Mouse (Mus musculus) adrenal gland, adult 10 weeks (tissue): ENCODE data around the gene Srpr. TPM values are rescaled to one million over a fixed set of nuclear protein-coding genes. Genes with fewer than 3 reads are reported as not detected.

Experiments used
- polyA plus RNA-seq: library from polyadenylated mRNA; stranded (reverse); fragments of 350-450 nt; fragmentation: Illumina TruSeq; extraction: RNeasy Lipid Tissue Mini Kit (QIAGEN cat#74804); gene quantifications from one replicate; pipeline ENCODE4 v1.2.3, GENCODE M21; 2014; ENCODE audit warnings: low read depth, low replicate concordance

Gene Srpr
- polyA plus RNA-seq, result 362 TPM

DNA sequence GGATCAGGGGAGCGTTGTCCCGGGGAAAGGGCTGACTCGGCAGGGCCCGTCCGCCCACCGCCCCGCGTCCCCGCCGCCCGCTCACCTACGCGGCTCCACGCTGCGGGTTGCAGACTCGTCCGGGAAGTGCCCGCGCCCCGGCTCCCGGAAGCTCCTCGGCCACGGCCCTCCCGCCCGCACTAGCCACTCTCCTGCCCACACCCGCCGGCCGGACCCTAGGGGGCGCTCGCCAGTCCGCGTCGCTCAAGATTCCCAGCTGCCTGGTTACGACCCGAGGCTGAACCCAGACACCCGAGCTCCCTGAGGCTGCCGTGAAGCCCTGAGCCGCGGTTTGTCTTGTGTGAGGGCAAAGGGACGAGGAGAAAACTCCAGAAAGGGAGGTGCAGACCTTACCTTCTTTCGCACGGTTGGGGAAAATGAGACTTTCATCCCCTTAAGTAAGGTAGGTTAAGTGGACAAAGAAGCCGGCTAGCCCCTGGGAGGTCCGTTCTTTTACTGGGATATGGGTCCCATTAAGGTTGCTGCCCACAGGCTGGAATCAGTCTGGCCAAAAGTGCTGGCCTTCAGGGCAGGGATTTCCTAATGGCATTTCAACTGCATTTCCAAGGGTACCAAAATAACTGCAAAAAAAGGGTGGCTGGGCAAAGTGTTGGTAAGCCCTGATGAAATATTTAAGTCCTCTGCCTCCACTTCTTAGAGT is at the start of gene Srpr, which contains the start of gene Tirap:
Gene Srpr (plus strand): TSS at position 404 of the 700 bp plus-strand sequence.
Gene Tirap (minus strand): TSS at position 520 of the 700 bp plus-strand sequence.

DNA sequence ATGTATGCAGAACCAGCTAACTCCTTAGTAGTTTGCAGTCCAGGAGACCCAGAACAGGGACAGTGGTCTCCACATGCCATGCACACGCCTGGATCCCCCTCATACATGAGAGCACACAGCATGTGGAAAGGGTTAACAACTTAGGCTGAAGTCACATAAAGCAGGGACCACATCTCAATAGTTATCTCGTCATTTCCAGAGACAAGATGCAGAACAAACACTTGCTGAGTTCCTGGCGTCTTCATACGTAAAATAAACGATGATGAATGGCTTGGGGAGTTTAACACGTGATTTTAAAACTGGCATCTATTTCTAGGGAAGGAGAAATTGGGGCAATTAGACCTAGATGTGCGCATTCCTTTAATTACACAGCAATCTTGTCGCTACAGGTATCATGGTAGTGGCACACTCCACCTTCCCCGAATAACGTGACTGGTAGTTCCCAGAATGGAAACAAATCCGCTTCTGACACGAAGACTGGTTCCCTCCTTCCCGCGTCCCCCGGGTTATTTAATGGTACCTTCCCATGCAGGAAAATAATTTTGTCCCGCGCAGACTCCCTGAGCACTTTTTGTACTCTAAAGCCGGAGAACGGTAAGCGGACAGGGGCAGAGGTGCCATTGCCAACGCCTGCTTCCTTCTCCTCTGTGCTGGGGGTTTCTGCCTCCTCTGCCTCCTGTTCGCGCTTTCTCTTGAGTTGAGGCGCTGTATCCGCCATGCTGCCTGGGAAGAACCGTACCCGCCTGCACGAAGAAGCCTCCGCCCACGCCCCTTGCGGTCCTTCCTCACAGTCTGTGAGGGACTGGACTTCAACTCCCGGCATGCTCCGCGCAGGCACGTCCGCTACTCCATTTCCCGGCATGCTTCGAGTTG is 24.5 kb upstream of the Srpr start, which contains the start of gene Dcps:
Gene Dcps (minus strand): TSS at position 811 of the 873 bp plus-strand sequence.

DNA sequence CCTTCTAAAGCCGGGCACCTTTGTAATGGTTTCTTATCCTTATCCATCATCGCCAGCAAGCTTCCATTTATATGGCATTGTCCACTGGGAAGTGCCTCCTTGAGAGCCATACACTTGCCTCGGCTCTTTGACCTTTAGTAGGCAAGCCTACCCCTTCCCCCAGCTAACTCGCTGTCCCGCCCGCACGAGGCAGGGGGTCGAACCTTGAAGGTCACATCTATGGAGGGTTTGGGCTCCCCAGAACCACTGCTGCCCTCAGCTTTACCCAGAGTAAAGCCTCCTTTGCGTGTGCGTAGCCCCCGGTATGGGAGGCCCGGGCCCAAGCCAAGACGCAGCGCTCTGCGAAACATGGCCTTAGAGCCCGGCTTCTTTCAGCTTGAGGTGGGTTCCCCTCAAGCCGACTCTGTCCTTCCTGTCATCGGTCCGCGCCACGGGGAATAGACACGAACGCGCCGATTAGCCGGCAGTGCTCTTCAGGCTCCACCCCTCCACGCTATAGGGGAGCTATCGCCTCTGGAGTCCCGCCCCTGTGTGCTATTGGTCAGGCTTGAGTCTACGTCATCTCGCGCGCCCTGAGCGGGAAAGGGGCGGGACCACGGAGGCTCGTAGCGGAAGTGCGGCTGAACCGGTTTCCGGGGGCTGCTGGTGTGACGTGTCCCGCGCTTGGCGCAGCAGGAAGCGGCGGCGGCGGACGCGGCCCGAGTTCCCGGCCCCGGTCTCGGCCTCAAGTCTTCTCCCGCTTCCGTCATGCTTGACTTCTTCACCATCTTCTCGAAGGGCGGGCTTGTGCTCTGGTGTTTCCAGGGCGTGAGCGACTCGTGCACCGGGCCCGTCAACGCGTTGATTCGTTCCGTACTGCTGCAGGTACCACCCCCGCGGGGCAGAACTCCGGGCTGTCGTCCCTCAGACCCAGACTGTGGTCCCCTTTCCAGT is 10.8 kb downstream of the Srpr start, which contains the start of gene Foxred1:
Gene Foxred1 (minus strand): TSS at position 514 of the 933 bp plus-strand sequence.

DNA sequence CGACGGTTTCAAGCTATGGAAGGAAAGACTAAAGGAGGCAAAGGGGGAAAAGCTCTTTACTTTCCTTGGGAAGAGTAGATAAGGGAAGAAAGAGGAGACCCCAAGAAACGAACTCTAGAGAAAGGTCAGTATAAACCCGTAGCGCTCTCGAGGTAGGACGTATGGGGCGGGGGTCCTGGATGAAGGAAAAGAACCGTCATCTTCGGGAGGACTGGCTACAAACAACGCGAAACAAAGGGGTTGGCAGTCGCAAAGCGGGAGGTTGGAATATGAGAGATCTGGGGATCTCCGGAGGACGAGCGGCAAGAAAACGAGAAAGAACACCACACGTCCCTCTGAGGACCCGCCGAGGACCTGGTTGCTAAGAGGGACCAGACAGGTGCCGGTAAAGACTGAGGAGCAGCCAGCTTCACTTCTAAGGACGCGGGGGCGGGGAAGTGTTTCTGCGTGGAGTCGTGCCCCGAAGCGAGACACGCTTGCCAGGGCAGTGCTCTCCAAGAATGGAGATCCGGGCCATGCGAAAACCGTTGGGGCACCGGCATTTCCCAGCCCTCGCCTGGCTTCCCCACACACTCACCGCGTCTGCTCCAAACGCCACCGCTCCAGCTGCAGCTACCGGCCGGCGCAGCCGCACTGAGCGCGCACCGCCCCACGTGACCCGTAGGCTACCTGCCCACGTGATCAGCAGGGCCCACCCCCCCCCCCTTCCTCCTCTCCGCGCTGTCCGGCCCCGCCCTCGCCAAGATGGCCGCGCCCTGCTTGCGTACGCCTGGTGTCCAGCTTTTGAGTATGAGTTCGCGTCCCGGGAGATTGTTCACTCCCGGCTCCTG is 67.4 kb downstream of the Srpr start, which contains the start of the genes Fam118b and Rpusd4:
Gene Fam118b (minus strand): TSS at position 660 of the 830 bp plus-strand sequence.
Gene Rpusd4 (plus strand): TSS at position 720 of the 830 bp plus-strand sequence.

Other genes starting within 250 kb of the Srpr start
- 41.0 TPM for gene St3gal4, start 80.9 kb upstream of the Srpr start, polyA plus RNA-seq
- 7.1 TPM for gene Dcps, start 24.1 kb upstream of the Srpr start, polyA plus RNA-seq
- 8.7 TPM for gene Tirap, start 116 bp downstream of the Srpr start, polyA plus RNA-seq
- 19.9 TPM for gene Foxred1, start 10.9 kb downstream of the Srpr start, polyA plus RNA-seq
- gene Fam118b, start 67.6 kb downstream of the Srpr start, polyA plus RNA-seq, result 12.3 TPM
- 4.7 TPM for gene Rpusd4, start 67.7 kb downstream of the Srpr start, polyA plus RNA-seq
- gene Cdon, start 221.0 kb downstream of the Srpr start, polyA plus RNA-seq, result 6.2 TPM